Mouse (Mus musculus): ENCODE results near the gene Ptn. TPM values are rescaled to one million over a fixed set of nuclear protein-coding genes. Genes with fewer than 3 reads are reported as not detected.

Ptn gene
- polyA plus RNA-seq, 1 experiment from 2014 or later, result 120 TPM

DNA sequence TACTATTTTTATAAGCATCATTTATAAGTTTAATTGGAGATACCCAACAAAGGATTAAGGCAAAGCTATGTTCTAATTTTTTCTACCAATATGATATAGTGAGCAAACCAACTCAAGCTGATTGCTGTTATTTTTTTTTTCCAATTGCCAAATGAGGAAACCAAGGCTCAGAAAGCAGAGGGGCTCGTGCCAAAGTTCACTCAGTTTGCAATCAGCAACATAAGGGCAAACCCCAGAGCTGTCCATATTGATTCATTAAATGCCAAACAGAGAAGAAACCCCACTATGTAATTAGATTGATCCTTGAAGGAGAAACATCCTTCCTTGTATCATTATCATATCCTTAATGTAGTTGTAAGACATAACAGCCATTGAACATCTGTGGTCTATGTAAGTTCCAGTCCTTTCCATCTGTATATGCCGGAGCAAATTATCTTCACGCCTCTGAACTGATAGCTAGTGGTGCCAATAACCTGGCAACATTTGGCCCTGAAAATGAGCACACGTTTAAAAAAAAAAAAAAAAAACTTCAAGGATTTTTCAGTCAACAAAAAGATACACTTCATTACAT is 24.8 kb upstream of the Ptn start:
- Histone ChIP-seq H3K9ac (ENCODE audit: low read depth, low read length) (no peak overlapping the region), H3K4me3 (ENCODE audit: low read depth, low read length) (no peak overlapping the region), H3K36me3 (ENCODE audit: control insufficient read depth, insufficient read depth) (no peaks in the 10 kb centered on the region), H3K27me3 (replicated peaks; ENCODE audit: control insufficient read depth, insufficient read depth, low read length) (no peaks in the 10 kb centered on the region), H3K9me3 (ENCODE audit: control insufficient read depth) (no peaks in the 10 kb centered on the region), H3K4me2 (replicated peaks; ENCODE audit: low read depth) (no peak overlapping the region), H3K27ac (ENCODE audit: low read depth, low read length) (no peak overlapping the region), H3K4me1 (replicated peaks; ENCODE audit: control insufficient read depth, insufficient read depth, low read length) (no peaks in the 10 kb centered on the region)
- WGBS, result 79% methylated on average over 4 of the region's 4 CpGs
- no peak for ATAC-seq
- TF ChIP-seq CTCF (IDR thresholded peaks at IDR 0.05; ENCODE audit: low read depth), result no peak

DNA sequence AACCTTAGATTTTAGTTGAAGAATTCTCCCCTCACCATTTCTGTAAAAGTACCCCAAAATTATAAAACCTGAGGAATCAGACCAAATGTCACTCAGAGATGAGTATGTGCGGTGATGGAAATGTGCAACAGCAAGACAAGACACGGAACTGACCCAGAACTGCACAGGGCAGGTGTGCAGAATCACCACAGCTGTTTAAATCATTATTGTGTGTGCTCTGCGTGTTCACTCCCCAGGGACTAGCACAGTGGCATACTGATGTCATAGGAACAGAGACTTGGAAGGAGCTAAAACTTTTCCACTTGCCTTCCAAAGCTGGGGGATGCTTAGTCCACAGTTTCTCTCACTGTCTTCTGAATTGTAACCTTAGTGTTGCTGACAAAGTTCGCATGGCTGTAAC is 22.7 kb upstream of the Ptn start:
- Histone ChIP-seq H3K9ac (ENCODE audit: low read depth, low read length) (no peak overlapping the region), H3K9me3 (ENCODE audit: control insufficient read depth) (no peaks in the 10 kb centered on the region), H3K4me1 (replicated peaks; ENCODE audit: control insufficient read depth, insufficient read depth, low read length) (no peaks in the 10 kb centered on the region), H3K27ac (ENCODE audit: low read depth, low read length) (no peak overlapping the region), H3K36me3 (ENCODE audit: control insufficient read depth, insufficient read depth) (no peaks in the 10 kb centered on the region), H3K4me2 (replicated peaks; ENCODE audit: low read depth) (no peak overlapping the region), H3K4me3 (ENCODE audit: low read depth, low read length) (no peak overlapping the region), H3K27me3 (replicated peaks; ENCODE audit: control insufficient read depth, insufficient read depth, low read length) (no peaks in the 10 kb centered on the region)
- TF ChIP-seq CTCF (IDR thresholded peaks at IDR 0.05; ENCODE audit: low read depth), result no peak
- ATAC-seq, result no peak
- 83% methylated on average over 4 of the region's 4 CpGs for WGBS

DNA sequence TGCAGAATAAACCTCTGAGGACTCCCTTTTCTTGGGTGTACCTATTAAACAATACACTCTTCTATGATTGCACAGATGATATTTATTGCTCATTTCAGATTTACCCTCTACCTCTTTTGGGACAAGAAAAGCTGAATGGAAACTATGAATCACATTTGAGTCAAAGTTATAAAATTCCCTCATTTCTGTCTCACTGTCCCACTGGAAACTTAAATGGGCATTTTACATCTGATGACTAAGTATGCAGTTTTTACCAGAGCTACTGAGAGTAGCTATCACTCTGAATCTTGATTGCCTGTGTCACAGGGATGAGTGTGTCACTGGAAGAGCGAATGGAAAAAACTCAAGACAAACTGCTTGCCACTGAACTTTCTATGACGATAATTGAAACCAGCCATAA is 22.2 kb upstream of the Ptn start:
- Histone ChIP-seq H3K27me3 (replicated peaks; ENCODE audit: control insufficient read depth, insufficient read depth, low read length) (no peaks in the 10 kb centered on the region), H3K4me3 (ENCODE audit: low read depth, low read length) (no peak overlapping the region), H3K36me3 (ENCODE audit: control insufficient read depth, insufficient read depth) (no peaks in the 10 kb centered on the region), H3K27ac (ENCODE audit: low read depth, low read length) (no peak overlapping the region), H3K9me3 (ENCODE audit: control insufficient read depth) (no peaks in the 10 kb centered on the region), H3K9ac (ENCODE audit: low read depth, low read length) (no peak overlapping the region), H3K4me2 (replicated peaks; ENCODE audit: low read depth) (no peak overlapping the region), H3K4me1 (replicated peaks; ENCODE audit: control insufficient read depth, insufficient read depth, low read length) (no peaks in the 10 kb centered on the region)
- no peak for ATAC-seq
- no peak for TF ChIP-seq CTCF (IDR thresholded peaks at IDR 0.05; ENCODE audit: low read depth)
- 78% methylated on average over 2 of the region's 2 CpGs for WGBS

DNA sequence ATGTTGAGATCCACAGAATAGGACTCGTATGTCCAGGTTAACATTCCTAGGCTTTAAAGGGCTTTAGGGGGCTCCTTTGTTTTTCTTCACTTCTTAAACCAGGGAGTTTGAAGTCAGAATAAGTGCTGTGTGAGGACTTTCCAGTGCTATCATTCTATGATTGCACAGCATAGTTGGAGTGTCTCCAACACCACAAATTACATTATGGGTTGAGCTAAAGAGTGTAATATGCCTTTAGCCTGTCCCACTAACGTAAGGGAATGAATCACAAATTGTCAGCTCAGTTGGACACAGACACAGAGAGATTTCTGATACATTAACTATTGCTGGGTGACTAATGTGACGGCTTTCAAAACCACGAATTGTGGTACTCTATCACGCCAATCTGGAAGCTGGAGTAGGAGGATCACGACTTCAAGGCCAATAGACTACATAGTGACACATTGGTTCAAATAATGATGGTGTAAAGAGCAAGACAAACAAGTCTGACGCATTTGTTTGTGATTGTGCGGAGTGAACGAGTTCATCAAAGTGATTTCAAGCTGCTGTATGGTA is 20.4 kb upstream of the Ptn start:
- Histone ChIP-seq H3K27ac (ENCODE audit: low read depth, low read length) (no peak overlapping the region), H3K9ac (ENCODE audit: low read depth, low read length) (no peak overlapping the region), H3K9me3 (ENCODE audit: control insufficient read depth) (no peaks in the 10 kb centered on the region), H3K4me1 (replicated peaks; ENCODE audit: control insufficient read depth, insufficient read depth, low read length) (no peaks in the 10 kb centered on the region), H3K36me3 (ENCODE audit: control insufficient read depth, insufficient read depth) (no peaks in the 10 kb centered on the region), H3K4me3 (ENCODE audit: low read depth, low read length) (no peak overlapping the region), H3K27me3 (replicated peaks; ENCODE audit: control insufficient read depth, insufficient read depth, low read length) (no peaks in the 10 kb centered on the region), H3K4me2 (replicated peaks; ENCODE audit: low read depth) (no peak overlapping the region)
- 77% methylated on average over 9 of the region's 9 CpGs for whole genome bisulfite sequencing
- ATAC-seq, result no peak
- TF ChIP-seq CTCF (IDR thresholded peaks at IDR 0.05; ENCODE audit: low read depth), result no peak

DNA sequence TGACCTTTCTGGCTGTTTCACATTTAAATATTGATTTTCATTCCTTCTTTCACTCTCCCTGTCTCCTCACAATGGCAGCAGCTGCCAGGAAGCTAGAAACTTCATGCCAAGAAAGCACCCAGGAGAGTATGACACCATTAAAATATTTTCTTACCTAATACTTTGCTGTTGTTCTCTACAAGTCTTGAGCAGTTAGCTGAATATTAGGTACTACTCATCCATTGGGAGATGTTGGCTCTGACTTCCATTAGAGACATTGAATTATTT is 9.7 kb upstream of the Ptn start:
- no peak overlapping the region for H3K27ac ChIP-seq (ENCODE audit: low read depth, low read length)
- H3K4me2 ChIP-seq (replicated peaks; ENCODE audit: low read depth), result no peak overlapping the region
- H3K4me1 ChIP-seq (replicated peaks; ENCODE audit: control insufficient read depth, insufficient read depth, low read length), result no peaks in the 10 kb centered on the region
- H3K4me3 ChIP-seq (ENCODE audit: low read depth, low read length), result no peak overlapping the region
- no peaks in the 10 kb centered on the region for H3K36me3 ChIP-seq (ENCODE audit: control insufficient read depth, insufficient read depth)
- H3K27me3 ChIP-seq (replicated peaks; ENCODE audit: control insufficient read depth, insufficient read depth, low read length), result no peaks in the 10 kb centered on the region
- no peak for ATAC-seq
- no peaks in the 10 kb centered on the region for H3K9me3 ChIP-seq (ENCODE audit: control insufficient read depth)
- H3K9ac ChIP-seq (ENCODE audit: low read depth, low read length), result no peak overlapping the region
- TF ChIP-seq CTCF (IDR thresholded peaks at IDR 0.05; ENCODE audit: low read depth), result no peak

DNA sequence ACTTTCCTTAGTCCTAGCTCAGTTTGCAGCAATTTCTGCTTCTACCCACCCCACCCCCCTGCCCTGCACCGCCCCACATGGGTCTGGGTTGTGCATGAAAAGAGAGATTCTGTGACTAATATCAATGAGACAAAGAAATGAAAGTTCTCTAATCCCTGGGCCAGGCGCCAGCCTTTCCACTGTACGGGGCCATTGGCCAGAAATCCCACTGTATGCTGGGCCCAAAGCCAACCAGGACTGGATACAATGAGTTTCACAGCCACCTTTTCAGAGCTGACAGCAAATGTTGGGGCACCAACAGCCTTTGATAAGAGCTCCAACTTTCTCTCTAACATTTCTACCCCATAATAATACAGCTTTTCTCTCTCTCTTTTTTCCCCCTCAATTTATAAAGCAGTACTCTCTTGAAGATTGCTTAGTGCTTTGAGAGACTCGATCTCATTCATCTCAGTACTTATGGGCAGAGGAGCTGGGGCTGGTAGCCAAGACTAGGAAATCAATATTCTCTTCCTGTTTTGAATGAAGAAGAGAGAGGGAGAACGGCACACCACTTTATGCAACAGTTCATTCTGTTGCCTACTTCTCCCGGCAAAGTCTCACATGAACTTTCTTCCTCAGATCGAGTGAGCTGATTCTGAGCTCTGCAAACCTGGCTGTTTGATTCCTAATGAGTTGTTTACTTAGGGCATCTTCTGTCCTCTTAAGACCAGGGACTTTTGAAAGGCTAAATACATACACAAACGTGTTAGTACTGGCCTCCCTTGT is 9.2 kb upstream of the Ptn start:
- no peaks in the 10 kb centered on the region for H3K9me3 ChIP-seq (ENCODE audit: control insufficient read depth)
- no peak overlapping the region for H3K9ac ChIP-seq (ENCODE audit: low read depth, low read length)
- no peak overlapping the region for H3K4me3 ChIP-seq (ENCODE audit: low read depth, low read length)
- TF ChIP-seq CTCF (IDR thresholded peaks at IDR 0.05; ENCODE audit: low read depth), result no peak
- no peak for ATAC-seq
- H3K4me2 ChIP-seq (replicated peaks; ENCODE audit: low read depth), result no peak overlapping the region
- WGBS, result 18% methylated on average over 8 of the region's 8 CpGs
- H3K4me1 ChIP-seq (replicated peaks; ENCODE audit: control insufficient read depth, insufficient read depth, low read length), result no peaks in the 10 kb centered on the region
- no peak overlapping the region for H3K27ac ChIP-seq (ENCODE audit: low read depth, low read length)
- no peaks in the 10 kb centered on the region for H3K36me3 ChIP-seq (ENCODE audit: control insufficient read depth, insufficient read depth)
- H3K27me3 ChIP-seq (replicated peaks; ENCODE audit: control insufficient read depth, insufficient read depth, low read length), result no peaks in the 10 kb centered on the region

Data from intestine, postnatal 0 days (tissue).